Mouse (Mus musculus): ENCODE data around the gene Klf5. TPM values are rescaled to one million over a fixed set of nuclear protein-coding genes. Genes with fewer than 3 reads are reported as not detected.

Klf5 gene
- polyA plus RNA-seq (2017; shearing (Covaris generic)), result 0.12 TPM

GRCm38 (mm10) chr14:99298385-99299021, at the start of gene Klf5:
Klf5 (plus strand) TSS chr14:99298691.

Other genes starting within 250 kb of the Klf5 start
- gene Pibf1, start 199.3 kb upstream of the Klf5 start, polyA plus RNA-seq (2017; shearing (Covaris generic)), result 27.2 TPM
- gene Dis3, start 198.9 kb upstream of the Klf5 start, polyA plus RNA-seq (2017; shearing (Covaris generic)), result 5.8 TPM